Comparison of ENCODE assay signal across 14 mouse cellular contexts in the genomic region with DNA sequence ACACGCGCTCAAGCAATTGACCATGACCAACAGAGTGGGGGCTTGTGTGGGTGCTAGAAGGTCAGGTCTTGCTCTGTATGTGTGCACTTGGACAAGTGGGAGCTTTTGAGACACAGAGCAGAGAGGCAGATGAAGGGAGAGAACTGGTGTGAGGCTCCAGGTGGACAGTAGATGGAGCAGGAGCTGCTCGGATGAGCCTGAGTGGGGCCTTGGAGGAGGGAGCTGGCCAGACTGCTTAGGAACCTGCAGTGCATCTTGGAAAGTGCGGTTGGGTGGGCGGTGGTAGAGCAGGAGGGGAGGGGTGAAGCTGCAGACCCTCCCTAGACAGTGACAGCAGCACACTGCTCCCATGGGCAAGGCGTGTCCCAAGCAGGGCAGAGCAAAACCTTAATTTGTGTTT. TPM values are rescaled to one million over a fixed set of nuclear protein-coding genes. Genes with fewer than 3 reads are reported as not detected.
A peak's percentile ranks its signal among the peaks of the same experiment; 100 is the strongest.
DNase-seq lines count a peak whose midpoint lies in the region; ATAC-seq and TF ChIP-seq lines count a peak whose summit lies in the region.
"Had no signal": no experiment of that assay in that cellular context is flagged by ENCODE, and none has a peak within 500 bp of the region (broad histone marks: within the 10 kb centered on the region; RNA-seq: fewer than 3 reads in every experiment).

No protein-coding gene starts in this region.

- ATAC-seq in megakaryocyte progenitor cell, adult 5-6 weeks (replicated peaks; ENCODE audit: poor library complexity): peak; percentile 38; the same call in 1 of the 2 replicates
- no peak for ATAC-seq in monocyte, adult 5-6 weeks (replicated peaks; ENCODE audit: insufficient number of reproducible peaks, low FRiP score, low TSS enrichment, poor library complexity, severe bottlenecking)
- no peak for ATAC-seq in heart, embryonic 11.5 days (replicated peaks; ENCODE audit: insufficient number of reproducible peaks, low FRiP score, low TSS enrichment)
- ATAC-seq: inflammation-experienced regulatory T-cells, adult 6 months; liver, embryonic 12.5 days had no signal

- H3K9me3 ChIP-seq in heart, embryonic 11.5 days (replicated peaks; ENCODE audit: control insufficient read depth, low read length): no peaks in the 10 kb centered on the region
- H3K9me3 ChIP-seq: heart, embryonic 15.5 days; liver, embryonic 12.5 days had no signal

- no peak overlapping the region for H3K4me3 ChIP-seq in cerebellum, adult 2 months (replicated peaks; ENCODE audit: insufficient read depth, low read depth, low read length)
- no peak overlapping the region for H3K4me3 ChIP-seq in heart, embryonic 11.5 days (ENCODE audit: low read depth, low read length)
- H3K4me3 ChIP-seq: heart, embryonic 15.5 days; liver, embryonic 12.5 days had no signal

- no peak for TF ChIP-seq POLR2A in cerebellum, adult 2 months (IDR thresholded peaks at IDR 0.05; ENCODE audit: borderline replicate concordance, insufficient read depth, low read length)

- DNase-seq in cerebellum, postnatal 10 days: peak; percentile 64 to 70
- no peak for DNase-seq in cerebellum, adult 2 months
- DNase-seq in kidney, postnatal 10 days: peak; percentile 14
- DNase-seq in kidney, adult 11 months: no peak
- peak; percentile 24 for DNase-seq in A20 (ENCODE audit: low read depth, low spot score)
- DNase-seq: adrenal gland, adult 8-10 months; cerebellum, adult 18-20 months; layer of hippocampus, postnatal 36 days had no signal

- no peak overlapping the region for H3K27ac ChIP-seq in cerebellum, adult 2 months (ENCODE audit: insufficient read depth, low read length)
- H3K27ac ChIP-seq in heart, embryonic 11.5 days (ENCODE audit: low read depth, low read length): no peak overlapping the region
- H3K27ac ChIP-seq: heart, embryonic 15.5 days; liver, embryonic 12.5 days had no signal

- WGBS in cerebellum, adult 2 months: 52% methylated on average over 6 of the region's 6 CpGs
- WGBS in heart, embryonic 11.5 days (ENCODE audit: insufficient replicate concordance): 65% methylated on average over 6 of the region's 6 CpGs

- H3K4me2 ChIP-seq in heart, embryonic 11.5 days: no peak overlapping the region
- H3K4me2 ChIP-seq: heart, embryonic 15.5 days; liver, embryonic 12.5 days had no signal

- no peaks in the 10 kb centered on the region for H3K4me1 ChIP-seq in cerebellum, adult 2 months (ENCODE audit: control insufficient read depth, insufficient read depth, low read length)
- H3K4me1 ChIP-seq in heart, embryonic 11.5 days (ENCODE audit: control insufficient read depth, insufficient read depth, low read length): no peaks in the 10 kb centered on the region
- H3K4me1 ChIP-seq: heart, embryonic 15.5 days; liver, embryonic 12.5 days had no signal

- no peak overlapping the region for H3K9ac ChIP-seq in heart, embryonic 11.5 days (ENCODE audit: low read depth, low read length)
- H3K9ac ChIP-seq: heart, embryonic 15.5 days; liver, embryonic 12.5 days had no signal

- H3K36me3 ChIP-seq in heart, embryonic 11.5 days (ENCODE audit: control insufficient read depth, insufficient read depth, low read length): no peaks in the 10 kb centered on the region; the same call in 1 of the 2 replicates

- no peaks in the 10 kb centered on the region for H3K27me3 ChIP-seq in cerebellum, adult 2 months (ENCODE audit: control insufficient read depth, insufficient read depth, low read length)
- H3K27me3 ChIP-seq in heart, embryonic 11.5 days (ENCODE audit: control insufficient read depth, insufficient read depth, low read length): no peaks in the 10 kb centered on the region
- H3K27me3 ChIP-seq: heart, embryonic 15.5 days; liver, embryonic 12.5 days had no signal

- TF ChIP-seq CTCF in cerebellum, adult 2 months (IDR thresholded peaks at IDR 0.05; ENCODE audit: borderline replicate concordance, insufficient read depth, low read depth, low read length): no peak

RNA-seq across cellular contexts. Expression of gene Ccdc93, which starts 29.2 kb away (rescaled TPM):
- 16.4 and 16.5 TPM in 2 replicates for polyA plus RNA-seq in cerebellum, adult 2 months (2012; rRNA removed)
- 13.3 and 17.0 TPM in 2 replicates for total RNA-seq in megakaryocyte progenitor cell, adult 5-6 weeks (2015)
- total RNA-seq in megakaryocyte progenitor cell, adult 5-6 weeks (2017): 26.3 and 31.4 TPM in 2 replicates
- total RNA-seq in monocyte, adult 5-6 weeks (2017): 23.2 to 40.6 TPM (median 27.7 TPM) in 3 replicates
- polyA plus RNA-seq in heart, embryonic 11.5 days (2014; fragmentation: Nextera tagmentation; extraction: Ambion mirVana): 7.6 and 7.9 TPM in 2 replicates

Comparison
In these comparisons a context has a peak if more than half of its experiments do, and no peak if none do; other contexts are left out.
1. DNase-seq: peak in cerebellum, postnatal 10 days (2 of 2), kidney, postnatal 10 days (single experiment) and A20 (single experiment); none in cerebellum, adult 2 months (0 of 2) and kidney, adult 11 months (single experiment).